Mouse (Mus musculus): ENCODE results near the gene Gm20388.
"Not testable (repeated sequence)": the region's sequence is repeated elsewhere in the genome, so short reads cannot be mapped to it uniquely, and the experiment has no call there.

The Gm20388 gene

DNA sequence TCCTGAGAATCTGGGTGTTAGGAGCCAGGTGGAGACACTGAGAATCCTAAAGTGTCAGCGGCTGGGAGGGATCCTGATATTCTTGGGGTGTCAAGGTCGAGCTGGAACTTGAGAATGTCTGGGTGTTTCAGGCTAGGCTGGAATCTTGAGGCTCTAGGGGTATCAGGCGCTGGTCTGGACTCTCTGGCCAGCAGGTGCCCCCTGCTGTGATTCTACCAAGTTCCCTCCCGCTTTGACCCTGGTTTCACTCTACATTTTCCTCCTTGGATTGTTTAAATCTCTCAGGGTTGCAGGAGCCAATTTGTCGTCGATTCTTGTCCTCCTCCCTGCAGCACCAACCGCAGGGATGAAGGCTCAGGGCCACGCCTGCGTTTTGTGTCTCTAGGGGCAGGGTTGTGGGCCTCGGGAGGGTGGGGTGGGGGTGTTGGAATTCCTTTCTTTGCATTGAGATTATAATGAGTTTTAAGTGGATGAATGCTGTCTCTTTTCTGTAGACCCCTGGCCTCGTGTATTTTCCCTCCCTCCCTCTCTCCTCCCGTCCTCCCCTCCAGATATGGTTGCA lies 3895.8 kb downstream of the Gm20388 start:
- peak; percentile 57 to 61 for DNase-seq

DNA sequence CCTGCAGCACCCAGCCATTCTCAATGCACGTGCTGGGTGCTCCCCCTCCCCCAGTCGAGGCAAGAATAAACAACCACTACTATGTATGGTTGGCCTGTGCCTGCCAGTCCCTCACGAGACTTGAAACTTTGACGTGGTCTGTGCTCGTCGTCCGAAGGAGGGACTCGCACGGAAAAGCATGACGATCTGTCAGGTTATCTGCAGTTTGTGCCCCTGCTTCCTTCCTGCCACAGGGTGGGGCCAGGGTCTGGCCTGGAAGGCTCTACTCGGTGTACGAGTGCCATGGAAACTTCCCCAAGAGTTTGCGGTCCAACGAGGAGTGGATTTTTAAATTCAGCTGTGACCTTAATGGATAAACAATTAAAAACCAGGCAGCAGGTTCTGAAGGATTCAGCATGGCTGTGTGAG lies 3896.4 kb downstream of the Gm20388 start:
- peak in 1 of 2 experiments; percentile 9 for DNase-seq

DNA sequence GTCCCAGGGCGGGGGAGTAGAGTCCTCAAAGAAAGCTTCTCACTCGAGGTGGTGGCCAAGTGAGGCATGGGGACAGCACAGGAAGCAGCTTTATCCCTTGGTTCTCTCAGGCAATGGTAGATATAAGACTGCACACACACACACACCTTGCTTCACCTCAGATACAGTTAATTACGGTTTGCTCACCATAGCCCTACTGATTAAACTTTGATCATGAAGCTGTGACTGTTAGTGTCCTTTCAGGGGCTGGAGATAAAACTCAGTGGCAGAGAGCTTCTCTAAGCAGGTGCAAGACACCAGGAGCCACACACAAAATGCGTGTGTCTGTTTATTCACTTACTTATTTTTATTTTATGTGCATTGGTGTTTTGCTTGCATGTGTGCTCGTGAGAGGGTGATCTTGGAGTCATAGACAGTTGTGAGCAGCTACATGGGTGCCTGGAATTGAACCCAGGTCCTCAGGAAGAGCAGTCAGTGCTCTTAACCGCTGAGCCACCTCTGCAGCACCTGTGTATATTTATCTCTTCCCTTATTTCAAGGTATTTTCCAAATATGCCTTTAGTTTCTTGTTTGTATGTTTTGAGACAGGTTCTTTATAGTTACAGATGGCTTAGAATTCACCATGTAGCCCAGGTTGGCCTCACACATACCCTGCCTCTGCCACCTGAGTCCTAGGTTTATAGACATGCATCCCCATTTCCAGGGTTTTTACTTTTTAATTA lies 3897.4 kb downstream of the Gm20388 start:
- DNase-seq: no peak

DNA sequence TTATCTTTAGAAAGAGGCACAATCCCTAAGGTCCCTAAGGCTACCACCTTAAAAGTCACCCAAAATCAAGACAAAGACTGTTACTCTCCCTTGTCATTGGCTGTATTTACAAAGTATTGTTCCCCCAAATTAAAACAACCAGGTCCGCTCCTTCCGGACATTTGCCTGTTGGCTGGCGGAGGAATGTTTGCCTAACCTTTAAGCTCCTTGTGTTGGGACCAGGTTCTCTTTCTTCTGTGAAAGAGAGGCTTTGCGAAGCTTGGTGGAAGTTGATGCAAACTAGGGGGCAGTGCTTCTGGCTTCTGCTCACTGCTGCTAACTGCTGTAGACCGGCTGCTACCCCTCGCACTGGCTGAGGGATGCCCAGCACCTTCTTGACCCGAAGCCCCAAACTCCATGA lies 3898.0 kb downstream of the Gm20388 start:
- no peak for DNase-seq

DNA sequence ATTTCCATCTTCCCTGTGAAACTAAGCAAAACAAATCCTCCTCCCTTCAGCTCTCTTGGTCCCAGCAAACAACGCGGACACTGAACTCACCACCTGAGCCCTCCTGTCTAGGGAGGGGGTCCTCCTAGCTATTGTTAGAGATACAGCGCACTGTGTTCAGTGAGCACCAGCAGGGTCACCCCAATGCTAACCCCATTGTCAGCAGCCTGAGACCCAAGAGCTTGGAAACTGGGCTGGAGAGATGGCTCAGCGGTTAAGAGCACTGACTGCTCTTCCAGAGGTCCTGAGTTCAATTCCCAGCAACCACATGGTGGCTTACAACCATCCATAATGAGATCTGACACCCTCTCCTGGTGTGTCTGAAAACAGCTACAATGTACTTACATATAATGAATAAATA lies 3898.7 kb downstream of the Gm20388 start:
- not testable (repeated sequence) for DNase-seq

DNA sequence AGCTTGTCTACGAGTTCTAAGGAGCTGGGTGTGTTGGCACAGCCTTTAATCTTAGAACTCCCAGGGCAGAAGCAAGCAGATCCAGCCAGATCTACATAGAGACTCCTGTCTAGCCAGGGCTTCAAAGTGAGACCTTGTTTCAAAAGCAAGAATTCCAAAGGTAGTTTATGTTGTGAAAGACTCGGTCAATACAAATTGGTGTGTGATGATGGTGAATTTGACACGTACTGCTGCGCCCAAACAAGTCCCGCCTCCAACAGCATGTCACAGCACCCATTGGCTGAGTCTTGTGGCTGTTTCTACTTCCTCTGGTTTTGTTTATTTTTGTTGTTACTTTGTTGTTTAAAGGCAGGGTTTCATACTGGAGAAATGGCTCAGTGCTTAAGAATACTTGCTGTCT lies 3901.6 kb downstream of the Gm20388 start:
- DNase-seq: no peak

DNA sequence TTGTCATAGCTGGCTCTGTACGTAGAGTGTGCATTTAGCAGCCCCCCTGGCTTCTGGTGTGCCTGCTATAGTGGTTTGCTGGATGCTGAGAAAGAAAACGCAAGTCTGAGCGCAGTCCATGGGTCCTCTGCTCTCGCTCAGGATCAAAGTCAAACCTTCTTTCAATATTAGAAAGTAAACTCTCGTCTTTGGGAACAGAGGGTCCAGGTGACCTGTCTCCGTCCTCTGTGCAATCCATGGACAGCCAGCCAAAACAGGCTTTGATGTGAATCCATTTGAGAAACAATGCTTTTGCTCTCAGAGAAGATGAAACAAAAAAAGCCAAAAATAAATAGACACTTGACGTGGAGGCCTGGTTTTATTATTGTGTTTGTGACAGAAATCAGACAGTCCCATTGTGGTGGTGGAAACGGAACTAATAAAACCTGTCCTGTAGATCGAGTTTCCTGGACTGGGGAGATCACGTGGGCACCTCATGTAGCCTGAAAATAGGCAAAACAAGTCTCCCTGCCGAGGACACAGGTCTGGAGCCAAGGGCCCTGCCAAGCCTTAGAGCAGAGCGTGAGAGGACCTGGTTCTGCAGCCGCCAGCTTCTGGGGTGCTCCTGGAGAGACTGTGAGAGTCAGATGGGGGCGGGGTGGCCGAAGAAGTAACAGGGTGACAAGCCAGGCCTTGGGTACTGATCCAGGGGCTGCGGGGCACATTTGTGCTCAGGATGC lies 3902.7 kb downstream of the Gm20388 start:
- peak; percentile 74 to 85 for DNase-seq

DNA sequence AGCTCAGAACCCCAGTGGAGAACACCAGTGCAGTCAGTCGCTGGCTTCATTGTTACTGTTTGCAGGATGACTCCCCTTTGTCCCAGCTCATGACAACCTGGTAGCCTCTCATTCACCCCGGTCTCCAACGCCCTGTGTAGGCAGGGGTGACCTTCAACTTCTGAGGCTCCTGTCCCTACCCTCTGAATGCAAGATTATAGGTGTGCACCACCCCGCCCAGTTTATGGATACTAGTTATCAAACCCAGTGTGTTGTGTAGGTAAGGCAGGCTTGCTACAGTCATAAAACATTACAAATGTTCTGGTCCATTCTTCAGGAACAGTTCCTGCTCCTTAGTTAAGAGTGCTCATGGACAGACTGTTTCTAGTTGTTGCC lies 3903.2 kb downstream of the Gm20388 start:
- no peak for DNase-seq

DNA sequence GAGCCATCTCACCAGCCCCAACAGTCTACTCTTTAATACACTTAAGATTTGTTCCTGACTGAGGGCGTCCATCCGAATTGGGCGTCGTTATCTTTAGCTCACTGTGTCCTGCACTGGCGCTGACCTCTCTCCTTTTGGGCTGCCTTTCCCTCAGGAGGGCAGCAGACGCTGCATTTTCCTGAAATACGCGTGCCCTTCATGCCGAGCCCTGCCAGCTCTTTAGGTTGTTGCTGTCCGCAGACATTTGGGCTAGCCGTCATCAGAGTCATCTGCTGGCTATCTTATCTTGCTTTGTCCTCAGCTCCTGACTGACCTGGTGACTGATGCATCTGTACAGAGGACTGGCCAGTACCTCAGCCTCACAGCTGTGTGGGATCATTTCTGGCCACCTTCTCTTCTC lies 3904.7 kb downstream of the Gm20388 start:
- no peak for DNase-seq

DNA sequence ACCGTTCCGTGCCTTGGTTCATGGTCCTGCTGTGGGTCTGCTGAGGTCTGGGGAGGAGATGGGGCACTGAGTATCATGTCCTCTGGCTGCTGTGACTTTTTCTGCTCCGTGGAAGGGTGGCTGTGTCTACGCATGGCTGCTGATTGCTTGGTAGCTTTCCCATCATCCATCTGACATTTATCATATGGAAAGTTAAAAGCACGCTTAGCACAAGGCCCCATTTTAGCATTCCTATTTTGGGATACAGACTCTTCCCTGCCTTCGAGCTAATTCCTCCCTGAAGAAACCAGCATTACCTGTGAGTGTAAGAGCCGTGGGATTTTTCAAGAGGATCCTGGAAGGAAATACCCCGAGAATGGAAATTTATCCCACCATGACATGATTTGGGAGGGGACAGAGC lies 3906.3 kb downstream of the Gm20388 start:
- DNase-seq: no peak

DNA sequence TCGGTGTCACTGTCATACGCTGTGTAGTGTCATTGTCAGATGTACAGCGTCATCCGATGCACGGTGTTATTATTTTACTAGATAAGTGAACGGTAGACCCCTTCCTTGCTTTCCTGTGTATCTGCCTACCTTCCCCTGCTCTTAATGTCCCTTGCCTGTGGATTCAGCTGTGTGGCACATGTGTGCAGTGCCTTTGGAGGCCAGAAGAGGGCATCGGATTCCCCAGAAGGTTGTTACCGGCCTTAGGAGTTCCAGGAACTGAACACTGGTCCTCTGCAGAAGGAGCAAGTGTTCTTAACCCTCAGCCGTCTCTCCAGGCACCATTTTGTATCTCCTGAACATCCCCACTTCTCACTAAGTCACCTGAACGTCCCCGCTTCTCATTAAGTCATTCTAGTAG lies 3907.1 kb downstream of the Gm20388 start:
- no peak for DNase-seq

DNA sequence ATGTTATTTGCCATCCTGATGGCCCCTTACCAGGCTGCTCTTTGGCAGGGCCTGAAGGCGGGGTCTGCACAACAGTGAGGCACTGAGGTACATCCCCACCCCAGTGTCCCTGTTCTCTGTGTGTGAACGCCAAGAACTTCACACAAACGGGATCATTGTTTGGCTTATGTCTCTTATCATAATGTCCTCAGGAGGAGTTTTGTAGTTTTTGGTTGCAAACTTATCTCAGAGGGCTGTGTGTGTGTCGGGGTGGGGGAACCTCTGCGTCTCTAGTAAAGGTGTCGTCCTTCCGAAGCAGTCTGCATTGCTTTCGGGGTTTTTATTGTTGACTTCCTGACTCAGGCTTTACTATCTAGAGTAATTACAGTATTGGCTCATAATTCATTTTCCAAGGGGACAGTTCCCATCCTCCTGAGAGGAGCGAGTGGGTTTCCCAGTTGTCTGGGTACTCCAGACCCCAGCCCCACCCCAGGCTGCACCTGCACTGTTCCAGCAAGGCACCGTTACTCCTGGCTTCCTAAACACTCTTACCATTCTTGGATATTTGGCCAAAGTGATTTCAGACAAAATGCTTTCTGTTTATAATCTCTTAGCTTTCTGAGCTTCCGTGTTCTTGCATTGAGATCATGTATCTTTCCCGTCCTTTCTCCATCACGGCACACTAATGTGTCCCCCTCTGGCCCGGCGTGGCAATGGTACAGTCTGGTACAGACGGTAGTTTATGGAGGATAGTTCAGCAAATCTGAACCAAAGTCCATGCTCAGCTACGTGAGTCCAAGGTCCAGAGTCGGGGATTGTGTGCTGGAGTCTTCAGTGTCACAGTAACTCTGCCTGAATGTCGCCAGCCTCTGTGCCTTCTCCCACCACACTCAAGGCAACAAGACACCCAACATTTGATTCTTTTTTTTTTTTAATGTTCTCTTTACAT lies 3909.3 kb downstream of the Gm20388 start:
- no peak for DNase-seq

DNA sequence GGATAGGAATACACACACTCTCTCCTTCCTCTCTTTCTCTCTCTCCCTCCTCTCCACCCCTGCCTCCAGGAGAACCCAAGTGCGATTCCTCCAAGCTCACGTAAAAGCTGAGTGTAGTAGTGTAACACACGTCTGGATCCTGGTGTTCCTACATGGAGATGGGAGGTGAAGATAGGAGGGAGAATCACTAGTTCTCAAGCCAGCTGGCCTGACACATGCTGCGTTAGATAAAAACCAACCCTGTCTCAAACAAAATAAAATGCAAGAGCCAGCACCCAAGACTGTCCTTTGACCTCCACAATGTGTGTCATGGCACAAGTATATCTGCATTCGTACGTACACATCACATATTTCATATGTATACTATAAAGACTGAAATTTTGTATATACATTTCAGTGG lies 3910.1 kb downstream of the Gm20388 start:
- DNase-seq: no peak

DNA sequence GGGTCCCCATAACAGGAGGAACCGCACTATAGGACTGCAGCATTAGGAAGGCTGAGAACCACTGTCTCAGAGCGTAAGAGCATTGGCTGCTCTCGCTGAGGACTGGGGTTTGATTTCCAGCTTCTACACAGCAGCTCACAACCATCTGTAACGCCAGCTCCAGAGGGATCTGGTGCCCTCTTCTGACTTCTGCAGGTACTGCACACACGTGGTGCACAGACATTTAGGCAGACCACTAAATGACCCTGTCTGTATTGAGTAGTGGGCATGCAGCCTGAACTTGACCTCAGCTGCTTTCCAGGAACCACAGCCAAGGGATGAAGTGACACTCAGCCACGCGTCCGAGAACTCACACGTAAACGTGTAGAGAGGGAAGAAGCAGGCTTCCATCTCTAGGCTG lies 3912.5 kb downstream of the Gm20388 start:
- DNase-seq: peak in 1 of 2 experiments; percentile 43

DNA sequence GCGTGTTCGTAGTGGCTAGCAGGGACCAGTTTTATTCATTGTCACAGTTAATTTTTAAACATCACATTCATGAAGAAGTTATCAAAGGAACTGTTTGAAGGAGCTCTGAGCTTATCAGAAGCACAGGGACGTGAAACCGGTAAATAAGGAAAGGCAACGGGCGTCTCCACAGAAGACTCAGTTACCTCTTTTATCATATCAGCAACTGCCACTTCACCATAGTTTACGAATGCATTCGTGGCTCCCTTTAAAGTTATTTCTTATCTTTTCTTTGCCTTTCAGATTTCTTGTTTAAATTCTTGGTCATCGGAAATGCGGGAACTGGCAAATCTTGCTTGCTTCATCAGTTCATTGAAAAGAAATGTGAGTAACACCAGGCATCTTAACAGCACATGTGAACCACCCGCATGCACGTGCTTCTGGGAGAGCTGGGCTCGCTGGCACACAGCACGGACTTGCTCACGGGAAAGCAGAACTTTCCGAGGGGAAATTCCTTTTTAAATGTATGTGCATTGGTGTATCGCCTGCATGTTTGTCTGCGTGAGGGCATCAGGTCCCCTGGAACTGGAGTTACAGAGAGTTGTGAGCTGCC lies 3913.0 kb downstream of the Gm20388 start:
- DNase-seq: no peak

DNA sequence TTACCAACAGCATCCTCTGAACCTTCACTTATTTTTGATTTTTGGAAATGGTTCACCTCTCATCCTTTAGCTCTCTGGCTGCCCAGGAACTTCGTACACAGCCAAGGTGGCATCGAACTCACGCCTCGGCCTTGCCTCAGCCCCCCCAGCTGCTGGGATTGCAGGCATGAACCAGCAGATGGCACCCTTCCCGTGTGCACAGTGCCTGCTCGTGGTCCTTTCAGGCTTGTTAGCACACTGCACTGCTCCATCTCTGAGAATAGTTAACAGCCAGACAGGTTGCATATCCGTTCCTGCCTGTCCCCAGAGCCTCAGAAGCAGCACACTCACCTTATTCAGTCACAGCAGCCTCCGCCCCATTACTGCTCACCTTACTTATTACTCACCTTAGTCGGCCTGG lies 3915.4 kb downstream of the Gm20388 start:
- DNase-seq: peak; percentile 59 to 71

DNA sequence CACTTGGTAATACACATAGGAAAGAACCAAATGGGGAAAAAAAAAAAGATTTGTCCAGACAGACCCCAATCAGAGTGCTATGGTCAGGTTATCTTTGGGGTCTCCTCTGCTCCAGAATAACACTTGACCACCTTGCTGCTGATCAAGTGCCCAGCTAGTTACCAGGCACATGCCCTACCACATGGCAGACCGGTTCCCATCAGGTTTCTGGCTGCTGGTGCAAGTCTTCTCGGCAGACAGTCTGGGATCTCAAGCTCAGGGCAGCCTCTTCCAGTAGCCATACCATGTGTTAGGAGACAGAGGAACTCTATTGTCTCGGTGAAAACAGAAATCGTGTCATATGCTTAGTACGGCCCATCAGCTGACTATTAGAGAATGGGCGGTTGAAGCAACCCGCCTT lies 3916.1 kb downstream of the Gm20388 start:
- peak; percentile 52 to 66 for DNase-seq

DNA sequence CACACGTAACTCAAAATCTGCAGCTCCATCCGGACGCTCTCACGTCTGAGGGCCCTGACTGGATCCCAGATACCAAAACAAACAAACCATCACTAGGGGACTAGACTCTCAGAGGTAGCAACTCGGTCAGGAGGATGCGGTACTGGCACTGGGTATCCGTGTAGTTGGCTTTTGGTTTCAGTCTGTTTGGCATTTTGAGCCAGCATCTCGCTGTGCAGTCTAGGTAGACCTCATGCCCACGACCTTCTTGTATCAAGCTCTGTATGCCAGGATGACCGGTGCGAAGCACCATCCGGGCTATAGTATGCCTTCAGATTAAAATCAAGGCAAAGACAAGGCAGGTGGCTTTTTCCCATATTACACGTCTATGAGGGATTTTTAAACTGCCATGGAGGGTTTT lies 3916.9 kb downstream of the Gm20388 start:
- DNase-seq: peak; percentile 57 to 72

DNA sequence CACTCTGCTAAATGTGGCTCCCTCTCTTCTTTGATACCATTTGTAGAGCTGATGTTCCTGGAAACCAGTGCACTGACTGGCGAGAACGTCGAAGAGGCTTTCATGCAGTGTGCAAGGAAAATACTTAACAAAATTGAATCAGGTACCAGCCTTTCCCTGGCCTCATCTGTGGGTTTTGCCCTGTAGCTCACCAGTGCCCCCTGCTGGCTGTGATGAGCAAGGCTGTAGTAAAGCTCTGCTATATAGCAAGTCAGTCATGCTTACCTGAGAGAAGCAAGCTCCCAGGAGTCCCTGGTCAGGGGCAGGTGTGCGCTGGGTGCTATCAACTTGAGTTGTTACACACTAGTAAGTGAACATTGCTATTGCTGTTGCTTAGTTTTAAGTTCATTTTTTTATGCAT lies 3922.1 kb downstream of the Gm20388 start:
- DNase-seq: peak; percentile 46 to 63

DNA sequence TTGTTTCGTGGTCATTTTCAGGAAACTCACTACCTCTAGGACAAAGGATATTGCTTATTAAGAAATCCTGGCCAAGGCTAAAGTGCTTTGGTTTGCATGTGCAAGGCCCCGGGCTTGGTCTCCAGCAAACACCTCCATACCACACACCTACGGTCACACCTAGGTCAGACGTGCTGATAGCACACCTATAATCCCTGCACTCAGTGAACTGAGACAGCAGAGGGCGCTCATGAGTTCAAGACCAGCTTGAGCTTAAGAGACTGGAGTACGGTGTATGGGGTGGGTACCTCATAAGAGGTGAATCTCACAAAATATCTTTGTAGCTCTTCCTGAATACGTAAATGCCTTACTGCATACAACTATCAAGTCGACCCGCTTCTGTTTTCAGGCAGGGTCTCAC lies 3924.8 kb downstream of the Gm20388 start:
- DNase-seq: peak; percentile 86 to 92

DNA sequence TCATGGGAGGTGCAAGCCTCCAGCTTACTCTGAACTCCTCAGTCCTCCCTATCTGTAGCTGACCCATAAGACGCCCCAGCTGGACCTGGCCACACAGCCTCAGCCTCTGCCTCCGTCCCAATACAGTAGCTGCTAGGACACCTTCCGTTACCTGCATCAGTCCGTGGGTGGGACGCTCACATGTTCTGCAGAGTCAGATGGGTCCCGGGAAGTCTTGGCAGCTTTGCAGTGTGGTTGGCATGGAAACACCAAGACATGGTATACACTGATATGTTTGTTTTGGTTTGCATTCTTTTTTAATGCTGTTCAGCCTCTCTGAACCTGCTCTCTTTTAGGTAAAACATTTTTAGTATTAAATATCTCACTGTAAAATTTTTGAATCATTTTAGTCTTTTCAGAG lies 3925.7 kb downstream of the Gm20388 start:
- peak in 1 of 2 experiments; percentile 39 for DNase-seq

DNA sequence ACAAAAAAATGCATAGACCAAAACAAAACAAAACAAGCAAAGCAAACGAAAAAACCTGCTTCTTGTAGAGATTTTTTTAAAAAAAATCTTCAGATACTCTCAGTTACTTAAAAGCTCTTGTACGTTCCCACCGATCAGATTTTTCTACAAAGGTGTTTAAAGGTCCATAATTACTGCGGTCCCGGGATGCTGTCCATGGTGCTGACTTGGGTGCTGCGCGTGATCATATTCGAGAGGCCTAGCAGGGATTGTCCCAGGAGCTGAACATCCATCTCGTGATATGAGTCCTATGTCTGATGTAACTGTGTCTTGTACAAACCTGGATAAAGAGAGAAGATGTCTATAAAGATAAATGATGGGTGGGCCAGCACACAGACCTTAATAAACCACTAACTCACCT lies 3927.9 kb downstream of the Gm20388 start:
- no peak for DNase-seq
